Mouse (Mus musculus) hematopoietic stem cell, adult 5-6 weeks (primary cell): ENCODE data around the gene Aldh1a2. TPM values are rescaled to one million over a fixed set of nuclear protein-coding genes. Genes with fewer than 3 reads are reported as not detected.

Experiments
- ATAC-seq, 2 experiments: fragments of 125-278 bp in 1 of 2; replicated peaks in 1 of 2; 2 replicates each; pipeline ENCODE4 v1.8.0; 2016 to 2017; ENCODE audit warnings: inconsistent platforms in 2 of 2, mild to moderate bottlenecking in 2 of 2, moderate number of reproducible peaks in 2 of 2, low read depth in 1 of 2, moderate TSS enrichment in 1 of 2; ENCODE audit not compliant: low FRiP score in 2 of 2, poor library complexity in 2 of 2, severe bottlenecking in 2 of 2, insufficient read depth in 1 of 2, low TSS enrichment in 1 of 2
- total RNA-seq: library from RNA; stranded (forward); fragments of 172-1452, 232-1000 nt; gene quantifications from 2 replicates; pipeline ENCODE4 v1.2.3, GENCODE M21; 2017

Gene Aldh1a2
- total RNA-seq, 1 experiment from 2014 or later, result 1.2 TPM

GRCm38 (mm10) chr9:71269711-71270110 is 54.1 kb downstream of the Aldh1a2 start:
- ATAC-seq, result no peak

- no peak for ATAC-seq
Observed at GRCm38 (mm10) chr9:71270205-71270604, 54.6 kb downstream of the Aldh1a2 start.

- no peak for ATAC-seq
Observed at GRCm38 (mm10) chr9:71276149-71276721, 60.6 kb downstream of the Aldh1a2 start.

- ATAC-seq, result no peak
Observed at GRCm38 (mm10) chr9:71278741-71279140, 63.2 kb downstream of the Aldh1a2 start.

GRCm38 (mm10) chr9:71283156-71283555 is 67.6 kb downstream of the Aldh1a2 start:
- no peak for ATAC-seq

- ATAC-seq, result no peak; a peak in 1 of 4 replicates
Observed at GRCm38 (mm10) chr9:71285231-71285630, 69.6 kb downstream of the Aldh1a2 start.

- no peak for ATAC-seq
Observed at GRCm38 (mm10) chr9:71286420-71286819, 70.8 kb downstream of the Aldh1a2 start.

GRCm38 (mm10) chr9:71288738-71289137 is 73.1 kb downstream of the Aldh1a2 start:
- ATAC-seq, result no peak

GRCm38 (mm10) chr9:71289810-71290209 is 74.2 kb downstream of the Aldh1a2 start:
- no peak for ATAC-seq

GRCm38 (mm10) chr9:71290730-71291129 is 75.1 kb downstream of the Aldh1a2 start:
- ATAC-seq, result no peak

GRCm38 (mm10) chr9:71295501-71295900 is 79.9 kb downstream of the Aldh1a2 start:
- no peak for ATAC-seq

GRCm38 (mm10) chr9:71303594-71303993 is 88.0 kb downstream of the Aldh1a2 start:
- ATAC-seq, result no peak

GRCm38 (mm10) chr9:71307106-71307789 is 91.7 kb downstream of the Aldh1a2 start:
- ATAC-seq, result no peak

- no peak for ATAC-seq
Observed at GRCm38 (mm10) chr9:71315960-71316359, 100.4 kb downstream of the Aldh1a2 start.

- no peak for ATAC-seq
Observed at GRCm38 (mm10) chr9:71317096-71317920, 101.7 kb downstream of the Aldh1a2 start.

- no peak for ATAC-seq
Observed at GRCm38 (mm10) chr9:71317921-71318241, 102.3 kb downstream of the Aldh1a2 start.

GRCm38 (mm10) chr9:71319776-71320175 is 104.2 kb downstream of the Aldh1a2 start:
- no peak for ATAC-seq
